Mouse (Mus musculus) kidney, postnatal 36 days (tissue): ENCODE measurements at regions not wholly inside any gene's neighbourhood (a gene's known extent, or its start where the extent isn't known, plus 50 kb on each side); places are given as distances from the start of the nearest gene placed in this dataset.
A peak's percentile ranks its signal among the peaks of the same experiment; 100 is the strongest.

ENCODE experiments used
- DNase-seq, 2 experiments: peaks; one replicate each; pipeline ENCODE4 v3.0.0; 2021 to 2022; ENCODE audit warnings: mixed read lengths in 2 of 2

DNA sequence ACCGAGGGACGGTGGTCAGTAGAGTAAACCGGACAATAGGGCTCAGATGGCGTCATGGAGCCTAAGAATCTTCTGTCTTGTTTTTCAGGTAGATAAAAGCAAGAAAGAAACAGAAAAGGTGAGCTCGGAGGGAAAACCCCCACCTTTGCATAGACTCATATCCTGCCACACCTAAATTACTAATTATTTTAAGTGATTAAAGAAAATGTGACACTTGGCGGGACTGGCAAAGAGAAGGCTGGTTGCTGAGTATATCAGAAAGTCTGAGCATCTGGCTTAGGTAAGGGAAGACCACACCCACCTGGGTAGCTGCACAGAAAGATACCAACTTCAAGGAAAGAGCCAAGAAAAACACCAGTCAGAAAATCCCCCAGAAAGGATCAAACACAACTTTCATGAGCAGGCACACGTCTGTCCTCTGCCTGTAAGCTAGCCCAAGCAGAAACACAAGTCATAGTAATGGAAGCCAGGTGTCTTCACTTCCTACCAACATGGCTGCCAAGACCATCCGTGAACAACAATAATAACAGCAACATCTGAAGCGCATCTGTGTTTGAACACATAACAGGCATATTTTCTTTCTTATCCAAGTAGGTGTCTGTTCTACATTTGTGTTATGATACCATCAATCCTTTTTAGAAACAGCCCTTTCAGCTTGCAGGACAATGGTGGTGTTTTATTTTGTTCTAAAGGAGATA, 198.3 kb upstream of the Jarid2 start:
- DNase-seq, result no peak

DNA sequence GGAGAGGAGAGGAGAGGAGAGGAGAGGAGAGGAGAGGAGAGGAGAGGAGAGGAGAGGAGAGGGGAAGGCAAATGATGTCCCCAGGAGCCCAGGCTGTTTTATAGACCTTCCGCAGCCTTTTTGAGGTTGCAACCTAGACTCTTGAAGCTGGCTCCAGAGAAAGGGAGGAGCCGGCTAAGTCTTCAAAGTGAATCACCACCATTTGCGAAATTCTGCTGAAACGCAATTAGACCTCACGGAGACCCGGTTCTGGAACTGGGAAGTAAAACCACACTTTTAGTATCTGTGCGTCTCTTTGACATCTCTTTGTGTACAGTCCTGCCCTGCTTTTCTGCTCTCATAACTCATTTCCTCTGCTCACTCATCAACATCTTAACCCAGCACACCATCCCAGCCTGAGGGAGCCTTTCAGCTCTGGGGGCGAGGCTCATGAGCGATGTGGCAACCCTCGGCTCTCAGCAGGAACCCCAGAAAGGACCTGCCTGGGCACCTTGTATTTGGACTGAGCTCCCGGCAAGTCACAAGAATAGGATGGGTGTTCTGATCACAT, 196.6 kb upstream of the Jarid2 start:
- no peak for DNase-seq

DNA sequence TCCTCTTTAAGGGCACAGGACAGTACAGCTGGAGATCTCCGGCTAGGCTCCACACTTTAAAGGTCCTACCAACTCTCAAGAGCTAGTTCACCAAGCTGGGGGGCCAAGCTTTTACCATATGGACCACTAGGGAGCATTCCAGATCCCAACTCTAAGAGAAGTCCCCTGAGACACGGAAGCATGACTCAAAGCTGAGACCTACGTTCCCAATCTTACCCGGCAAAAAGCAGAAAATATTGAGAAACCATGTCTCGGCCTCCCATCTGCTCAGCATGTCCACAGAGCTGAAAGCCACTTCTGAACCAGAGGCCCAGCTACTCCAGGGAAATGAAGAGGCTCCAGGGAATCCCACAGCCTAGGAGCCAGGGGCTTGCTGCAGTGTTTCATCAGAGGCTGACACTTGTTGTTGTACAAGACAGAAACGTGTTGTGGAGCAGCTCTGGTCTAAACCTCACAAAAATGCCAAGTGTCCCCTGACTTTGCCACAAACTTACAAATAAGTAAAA, 194.6 kb upstream of the Jarid2 start:
- no peak for DNase-seq

DNA sequence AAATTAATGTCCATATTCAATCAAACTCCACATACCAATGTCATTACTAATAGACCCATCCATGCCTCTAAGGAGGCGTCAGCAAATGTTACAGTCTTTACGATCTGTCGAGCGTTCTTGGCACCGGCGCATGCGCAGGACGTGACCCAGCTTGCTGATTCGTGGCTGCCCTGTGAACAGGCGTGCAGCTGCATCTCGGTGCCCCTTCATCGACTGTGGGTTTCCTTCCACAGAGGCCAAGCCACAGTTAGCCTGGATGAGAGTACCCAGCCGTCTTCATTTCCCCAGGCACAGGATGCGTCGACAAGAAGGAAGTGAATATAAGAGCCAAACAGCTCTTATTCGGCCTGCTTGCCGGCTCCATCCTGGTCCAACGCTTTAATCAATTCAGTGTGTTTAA, 193.8 kb upstream of the Jarid2 start:
- peak in 1 of 2 experiments; percentile 11 for DNase-seq

DNA sequence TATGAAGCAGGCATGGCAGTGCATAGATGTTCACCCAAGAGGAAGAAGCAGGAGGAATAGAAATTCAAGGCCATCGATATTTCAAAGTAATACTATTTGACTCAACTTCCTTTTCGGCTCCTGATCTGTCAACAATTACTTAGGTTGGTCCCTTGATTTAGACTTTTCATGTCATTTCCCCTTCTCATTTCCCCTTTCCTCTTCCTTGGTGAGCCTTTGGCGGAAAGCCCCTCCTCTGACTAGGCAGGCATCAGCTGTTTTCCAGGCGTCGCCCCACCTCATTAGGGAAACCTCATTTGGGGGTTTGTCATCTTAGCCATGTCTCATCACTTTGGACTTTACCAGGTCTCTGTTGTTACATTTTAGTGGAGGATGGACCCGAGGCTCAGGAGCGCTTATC, 191.0 kb upstream of the Jarid2 start:
- DNase-seq, result no peak

DNA sequence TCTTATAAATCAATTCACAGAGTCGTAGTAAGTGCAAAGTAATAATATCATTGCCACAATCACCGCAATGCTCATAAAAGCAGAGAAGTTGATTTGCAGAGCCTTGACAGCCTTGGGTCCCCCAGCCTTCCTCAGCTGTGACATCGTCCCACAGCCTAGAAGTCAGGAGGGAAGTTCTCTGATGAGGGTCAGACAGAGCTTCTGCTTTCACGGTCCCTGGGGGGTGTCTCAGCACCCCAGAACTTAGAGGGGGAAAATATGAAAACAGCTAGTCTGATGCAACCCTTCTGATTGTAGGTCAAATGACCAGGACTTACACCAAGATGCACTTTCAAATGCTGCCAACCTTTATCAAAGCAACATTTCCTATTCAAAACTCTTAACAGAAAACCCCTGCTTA, 188.9 kb upstream of the Jarid2 start:
- DNase-seq, result no peak

DNA sequence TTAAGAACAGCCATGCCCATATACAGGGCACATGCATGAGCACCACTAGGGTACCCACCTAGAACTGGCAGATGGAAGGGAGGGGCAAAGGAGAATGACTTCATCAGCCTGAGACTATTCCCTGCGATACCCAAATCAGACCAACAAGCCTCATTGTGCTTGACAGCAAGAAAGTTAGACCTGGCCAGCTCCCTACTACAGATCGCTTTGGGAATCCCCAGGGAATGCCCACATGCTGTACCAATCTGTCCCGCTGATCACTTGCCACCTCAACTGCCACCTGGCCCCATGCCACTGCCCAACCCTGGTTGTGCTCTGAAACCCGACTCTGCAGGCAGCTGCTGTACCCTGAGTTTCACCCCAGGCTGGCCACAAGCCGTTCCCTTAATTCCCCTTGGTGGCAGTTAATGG, 188.0 kb upstream of the Jarid2 start:
- DNase-seq, result peak; percentile 8 to 46

DNA sequence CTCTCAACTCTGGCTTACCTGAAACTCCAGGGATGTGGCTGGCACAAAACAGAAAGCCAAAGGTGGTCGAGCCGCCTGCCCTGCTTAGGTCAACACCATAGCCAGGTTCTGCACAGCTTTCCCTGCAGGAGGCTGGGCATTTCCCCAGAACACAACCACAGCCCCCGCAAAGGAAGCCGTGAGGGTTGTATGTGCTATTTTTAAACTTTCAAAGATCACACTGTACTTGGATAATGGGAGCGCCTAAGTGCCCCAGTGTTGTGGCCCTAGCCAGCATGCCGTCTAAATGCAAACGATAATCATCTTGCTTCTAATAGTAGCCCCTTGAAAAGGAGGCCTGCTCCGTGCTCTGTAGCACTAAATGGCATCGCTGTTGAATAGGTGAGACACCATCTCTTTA, 184.5 kb upstream of the Jarid2 start:
- DNase-seq, result no peak

DNA sequence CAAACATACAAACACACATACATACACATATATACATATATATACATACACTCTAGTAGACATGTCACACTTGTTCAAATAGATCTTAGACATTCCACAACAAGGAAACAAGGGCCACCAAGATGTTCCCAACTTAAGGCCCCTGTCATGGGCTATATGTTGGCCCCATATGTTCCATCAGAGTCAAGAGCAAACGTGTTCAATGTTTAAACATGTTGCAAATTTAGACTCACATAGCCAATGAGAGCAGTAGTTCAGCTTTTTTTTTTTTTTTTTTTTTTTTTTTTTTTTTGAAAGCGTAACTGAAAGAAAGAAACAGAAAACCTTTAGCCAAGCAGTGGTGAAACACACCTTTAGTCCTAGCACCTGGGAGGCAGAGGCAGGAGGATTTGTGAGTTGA, 183.0 kb upstream of the Jarid2 start:
- no peak for DNase-seq

DNA sequence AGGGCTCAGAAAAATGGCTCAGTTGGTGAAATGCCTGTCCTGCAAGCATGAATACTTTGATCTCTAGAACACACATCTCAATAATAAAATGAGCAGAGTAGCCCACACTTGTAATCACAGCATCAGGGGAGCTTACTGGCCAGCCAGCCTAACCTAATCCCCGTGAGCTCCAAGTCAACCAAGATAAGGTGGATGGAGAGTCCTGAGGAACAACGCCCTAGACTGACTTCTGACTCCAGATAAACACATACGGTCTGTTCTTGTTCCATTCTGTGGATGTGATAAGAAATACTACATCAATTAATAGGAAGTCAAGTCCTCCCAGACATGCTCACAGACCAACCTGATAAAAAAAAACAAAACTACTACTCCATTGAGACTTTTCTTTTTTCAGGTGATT, 180.4 kb upstream of the Jarid2 start:
- DNase-seq, result no peak

DNA sequence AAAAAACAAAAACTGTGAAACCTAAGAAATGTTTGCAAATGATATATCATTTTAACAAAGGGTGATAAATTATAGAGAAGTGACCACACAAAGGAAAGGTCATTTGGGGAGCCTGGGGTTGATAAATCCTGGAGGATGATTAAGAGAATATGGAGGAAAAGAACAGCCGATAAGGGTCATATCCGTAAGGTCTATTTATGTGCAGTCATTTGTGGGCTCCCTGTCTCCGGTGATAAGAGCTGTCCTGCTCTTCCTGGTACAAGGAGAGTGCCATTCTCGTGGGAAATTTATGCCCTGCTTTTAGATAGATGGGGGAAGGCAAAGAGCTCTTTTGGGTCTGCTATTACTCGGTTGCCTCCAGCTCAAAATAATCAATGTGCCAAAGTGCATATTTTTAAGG, 175.9 kb upstream of the Jarid2 start:
- DNase-seq, result peak in 1 of 2 experiments; percentile 8

DNA sequence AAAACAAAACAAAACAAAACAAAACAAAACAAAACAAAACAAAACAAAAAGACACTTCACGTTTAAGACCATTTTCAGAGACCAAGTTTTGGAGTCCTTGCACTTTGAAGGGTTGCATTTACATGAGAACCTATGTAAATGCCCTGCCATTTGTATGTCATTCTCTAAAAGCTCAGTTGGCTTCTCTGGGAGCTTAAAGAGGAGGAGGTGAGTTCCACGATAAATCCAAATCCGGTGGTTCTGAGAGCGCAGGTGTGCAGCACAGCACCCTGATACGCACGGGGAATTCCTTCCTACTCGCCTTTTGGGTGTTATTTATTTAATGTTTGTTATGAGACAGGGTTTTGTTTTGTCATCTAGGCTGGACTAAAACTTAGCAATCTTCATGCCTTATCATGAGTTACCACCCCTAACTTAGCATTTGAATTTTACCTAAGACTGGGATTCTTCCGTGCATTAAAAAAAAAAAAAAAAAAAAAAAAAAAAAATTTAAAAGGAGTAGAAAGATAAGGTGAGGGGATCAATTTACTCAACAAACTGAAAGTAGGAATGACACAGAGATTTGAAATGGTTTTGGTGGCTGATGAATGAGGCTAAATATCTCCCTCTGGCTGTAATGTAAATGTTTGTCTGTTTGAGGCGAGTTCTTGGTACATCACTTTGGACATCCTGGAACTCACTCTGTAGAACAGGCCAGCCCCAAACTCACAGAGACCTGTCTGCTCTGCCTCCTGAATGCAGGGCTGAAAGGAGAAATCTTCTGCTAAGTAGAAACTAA, 174.4 kb upstream of the Jarid2 start:
- no peak for DNase-seq

DNA sequence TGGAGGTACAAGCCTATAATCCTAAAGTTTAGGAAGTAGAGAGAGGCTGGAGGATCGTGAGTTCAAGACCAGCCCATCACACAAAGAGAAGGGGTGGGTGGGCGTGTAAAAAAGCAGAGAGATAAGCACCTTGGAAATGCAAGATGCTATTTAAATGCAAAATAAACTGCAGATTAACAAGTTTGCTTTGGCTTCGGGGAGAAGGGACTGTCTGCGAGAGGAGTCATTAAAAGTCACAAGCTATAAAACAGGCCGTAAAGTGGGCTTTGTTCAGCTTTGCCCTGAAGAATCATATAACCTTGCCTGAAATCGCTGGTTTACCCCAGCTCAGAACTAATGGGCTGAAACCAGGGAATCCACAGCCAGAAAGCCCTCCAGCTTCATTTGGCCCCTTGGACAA, 173.3 kb upstream of the Jarid2 start:
- peak in 1 of 2 experiments; percentile 8 for DNase-seq

DNA sequence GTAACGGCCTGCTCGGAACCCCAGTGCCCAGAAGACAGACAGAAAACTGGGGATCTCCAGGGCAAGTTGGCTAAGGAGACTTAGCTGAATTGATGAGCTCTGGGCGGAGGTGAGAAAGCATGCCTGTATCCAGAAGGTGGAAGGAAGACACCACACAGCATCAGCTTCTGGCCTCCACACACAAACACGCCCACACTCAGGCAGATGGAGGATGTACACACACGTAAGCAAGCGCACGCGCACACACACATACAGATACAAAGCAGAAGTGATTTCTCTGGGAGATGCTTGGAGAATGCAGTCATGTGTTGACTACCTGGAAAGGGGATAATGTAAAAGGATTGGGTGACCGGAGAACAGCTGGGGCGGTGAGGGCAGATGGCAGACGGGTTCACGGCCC, 171.2 kb upstream of the Jarid2 start:
- DNase-seq, result no peak

DNA sequence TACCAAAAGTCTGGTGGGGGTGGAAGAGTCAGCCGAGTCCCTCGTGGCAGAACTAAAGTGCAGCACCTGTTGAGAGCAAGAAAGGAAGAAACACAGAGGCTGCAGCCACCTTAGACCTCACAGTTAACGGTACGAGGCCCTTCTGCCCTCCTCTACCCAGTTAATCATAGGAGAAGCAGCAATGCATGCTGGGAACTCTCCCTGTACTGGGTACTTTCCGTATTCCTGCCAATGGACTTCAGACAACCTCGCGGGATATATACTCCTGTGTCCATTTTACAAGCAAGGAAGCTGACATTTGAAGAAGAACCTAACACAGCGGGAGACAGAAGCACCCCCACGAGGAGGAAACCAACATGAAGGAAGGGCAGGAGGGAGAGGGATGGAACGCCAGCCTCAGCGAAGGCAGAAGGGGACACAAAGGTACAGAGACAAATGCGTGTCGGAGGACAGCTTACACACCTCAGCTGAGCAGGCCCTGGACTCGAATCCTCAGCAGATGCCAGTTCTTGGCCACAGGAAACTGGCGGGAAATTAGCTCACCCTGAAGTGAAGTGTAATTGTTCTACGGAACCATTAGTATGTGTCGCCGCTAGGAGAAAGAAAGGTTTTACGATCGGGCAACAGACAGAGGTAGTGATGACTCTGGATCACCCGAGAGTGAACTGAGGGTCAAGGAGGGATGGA, 170.6 kb upstream of the Jarid2 start:
- no peak for DNase-seq

DNA sequence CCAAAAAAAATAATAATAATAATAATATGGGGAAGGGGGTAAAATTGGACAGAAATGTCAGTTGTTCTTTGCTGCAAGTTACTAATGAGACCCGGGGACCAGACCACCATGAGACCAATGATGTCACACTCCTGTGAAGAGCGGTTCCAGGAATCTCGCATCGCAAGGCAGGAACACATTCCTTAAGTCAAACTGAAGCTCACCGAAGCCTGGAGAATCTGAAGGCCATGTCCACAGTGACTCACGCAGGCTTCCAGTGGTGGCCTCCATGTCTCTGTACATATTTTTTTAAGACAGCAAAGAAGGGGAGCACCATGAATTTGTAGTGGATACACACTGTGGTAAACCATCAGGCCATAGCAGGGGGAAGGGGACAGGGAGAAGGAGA, 170.1 kb upstream of the Jarid2 start:
- DNase-seq, result no peak

DNA sequence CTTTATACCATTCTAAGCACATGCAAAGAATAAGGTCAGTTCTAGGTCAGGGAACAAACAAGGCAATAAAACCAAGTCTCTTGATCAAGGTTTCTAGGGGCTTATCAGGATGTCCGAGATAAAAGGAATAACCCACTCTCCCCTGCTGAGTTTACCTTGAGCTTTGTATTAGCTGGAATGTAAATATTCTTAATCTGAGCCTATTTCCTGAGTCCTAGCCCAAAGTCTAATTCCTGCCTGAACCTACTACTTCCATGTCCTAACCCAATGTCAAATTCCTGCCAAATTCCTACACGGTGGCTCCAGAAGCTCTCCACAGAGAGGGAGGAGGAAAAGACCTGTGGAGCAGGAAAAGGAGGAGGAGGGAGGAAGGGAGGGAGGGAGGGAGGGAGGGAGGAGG, 169.6 kb upstream of the Jarid2 start:
- no peak for DNase-seq

DNA sequence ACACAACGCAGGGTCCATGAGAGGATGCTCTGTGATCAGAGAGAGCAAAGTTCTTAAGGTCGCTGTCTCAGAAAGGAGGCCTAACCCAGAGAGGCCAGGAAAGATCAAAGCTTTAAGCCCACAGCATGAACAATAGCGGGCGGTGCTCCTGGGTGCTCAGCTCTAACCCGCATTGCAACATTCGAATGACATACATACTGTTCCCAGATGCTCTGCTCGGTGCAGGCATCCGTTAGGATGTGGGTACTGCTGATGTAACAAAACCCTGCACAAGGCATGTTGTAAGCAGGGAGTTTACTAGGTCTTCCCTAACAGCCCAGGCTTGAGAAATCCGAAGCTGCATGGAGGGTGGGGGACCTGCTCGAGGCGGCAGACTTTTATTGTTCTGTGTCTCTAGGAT, 164.6 kb upstream of the Jarid2 start:
- no peak for DNase-seq

DNA sequence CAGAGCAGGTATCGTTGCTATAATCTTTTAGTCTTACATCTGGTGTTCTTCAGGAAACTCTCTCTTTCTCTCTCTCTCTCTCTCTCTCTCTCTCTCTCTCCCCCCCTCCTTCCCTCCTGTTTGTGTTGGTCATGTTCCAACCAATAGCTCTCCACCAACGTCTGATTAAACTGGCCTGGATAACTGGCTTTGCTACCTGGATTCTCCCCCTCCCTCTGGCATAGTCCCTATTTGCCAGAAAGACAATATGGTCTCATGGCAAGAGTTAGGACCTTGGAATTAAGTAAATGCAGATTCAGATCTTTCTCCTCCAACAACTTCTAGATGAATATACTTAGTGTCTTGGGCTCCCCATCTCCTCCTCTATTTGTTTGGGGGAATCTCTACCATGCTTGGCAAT, 161.6 kb upstream of the Jarid2 start:
- no peak for DNase-seq

DNA sequence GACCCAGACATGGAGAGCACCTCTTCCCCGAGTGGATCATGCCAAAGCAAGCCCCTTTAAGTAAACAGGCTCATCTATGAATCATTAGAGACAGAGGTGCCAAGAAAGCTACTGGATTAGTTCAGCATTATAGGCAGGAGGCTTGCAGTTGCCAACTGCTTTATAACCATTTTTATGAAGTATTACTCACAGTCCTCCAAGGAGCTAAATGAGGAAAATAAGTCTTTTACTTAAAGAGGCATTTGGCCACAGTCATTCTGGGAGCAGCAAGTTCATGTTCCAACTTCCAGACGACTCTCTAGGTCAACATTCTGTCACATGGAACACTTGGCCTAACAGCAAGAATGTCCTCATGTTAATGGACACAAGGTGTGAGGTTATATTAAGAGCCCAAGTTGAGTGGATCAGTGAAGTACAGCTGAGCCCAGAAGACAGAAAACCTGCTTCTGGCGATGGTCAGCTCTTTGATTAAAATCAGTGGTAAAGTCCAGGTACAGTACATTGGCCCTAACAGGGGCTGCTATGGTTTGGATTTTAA, 160.0 kb upstream of the Jarid2 start:
- DNase-seq, result peak; percentile 15 to 34

DNA sequence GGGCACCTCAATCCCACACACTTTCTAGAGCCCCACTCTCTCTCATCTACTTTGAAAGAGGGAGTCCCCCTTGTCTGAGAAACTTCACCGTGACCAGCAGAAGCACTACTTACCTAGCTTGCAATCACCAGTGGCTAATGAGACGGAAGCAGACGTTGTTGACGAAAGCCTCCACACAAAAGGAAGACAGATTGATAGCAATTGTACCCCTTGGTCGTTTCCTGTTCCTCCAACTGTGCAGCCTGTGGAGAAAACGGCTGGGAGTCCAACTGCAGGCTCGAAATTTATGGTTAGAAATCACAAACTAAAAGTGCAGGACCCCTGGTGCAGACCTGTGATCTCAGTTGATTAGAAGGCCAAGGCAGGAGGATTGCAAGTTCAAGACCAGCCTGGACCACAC, 155.8 kb upstream of the Jarid2 start:
- DNase-seq, result no peak

DNA sequence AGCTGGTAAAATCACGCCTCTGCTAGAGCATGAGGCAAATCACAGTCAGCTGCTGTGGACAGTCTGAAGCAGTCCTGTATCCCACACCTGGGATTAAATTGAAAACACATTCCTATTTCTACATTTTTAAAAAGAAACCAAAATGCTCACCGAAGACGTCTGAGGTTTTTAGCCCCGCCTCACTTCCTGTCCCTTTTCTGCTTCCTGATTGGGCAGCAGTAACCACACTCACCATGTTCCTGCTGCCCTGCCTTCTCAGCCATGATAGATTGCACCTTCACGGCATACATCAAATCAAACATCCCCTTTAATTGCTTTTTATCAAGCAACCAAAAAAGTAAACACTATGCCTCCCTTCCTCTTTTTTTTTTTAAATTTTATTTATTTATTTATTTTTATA, 150.1 kb upstream of the Jarid2 start:
- no peak for DNase-seq

DNA sequence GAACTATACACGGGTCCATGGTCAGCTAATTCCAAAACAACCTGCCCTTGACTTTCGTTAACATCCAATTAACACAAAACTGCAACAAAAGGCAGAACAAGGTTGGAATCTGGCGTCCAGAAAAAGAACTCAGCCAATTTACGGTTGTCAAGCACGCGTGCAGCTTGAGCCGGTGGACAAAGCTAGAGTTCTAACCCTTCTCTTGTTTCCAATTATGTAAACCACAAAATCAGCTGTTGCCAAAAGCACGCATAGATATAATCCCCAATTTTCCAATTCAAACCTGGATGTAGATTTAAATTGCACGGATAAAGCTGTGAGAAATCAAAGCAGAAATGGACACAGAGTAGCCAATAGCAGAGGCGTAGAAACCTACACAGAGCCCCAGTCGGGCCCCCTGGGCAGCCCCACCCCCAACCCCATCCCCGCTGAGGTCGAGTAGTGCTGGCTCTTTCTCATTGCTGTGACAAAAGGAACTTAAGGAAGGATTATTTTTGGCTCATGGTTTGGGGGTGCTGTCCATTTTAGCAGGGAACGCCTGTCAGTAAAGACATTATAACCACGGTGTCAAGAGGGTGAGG, 149.0 kb upstream of the Jarid2 start:
- DNase-seq, result no peak
